Mouse (Mus musculus) megakaryocyte, embryonic 14.5 days (primary cell): ENCODE data around the gene Prss36.

Source experiments
- FLI1 ChIP-seq: IDR thresholded peaks from 2 replicates; pipeline ENCODE4 v1.6.1; 2012; ENCODE audit warnings: low read length, inconsistent platforms, mixed read lengths
- GATA1 ChIP-seq: IDR thresholded peaks from 3 replicates; pipeline ENCODE4 v1.6.1; 2012; ENCODE audit warnings: mixed read lengths, low read length, inconsistent platforms, borderline replicate concordance

DNA sequence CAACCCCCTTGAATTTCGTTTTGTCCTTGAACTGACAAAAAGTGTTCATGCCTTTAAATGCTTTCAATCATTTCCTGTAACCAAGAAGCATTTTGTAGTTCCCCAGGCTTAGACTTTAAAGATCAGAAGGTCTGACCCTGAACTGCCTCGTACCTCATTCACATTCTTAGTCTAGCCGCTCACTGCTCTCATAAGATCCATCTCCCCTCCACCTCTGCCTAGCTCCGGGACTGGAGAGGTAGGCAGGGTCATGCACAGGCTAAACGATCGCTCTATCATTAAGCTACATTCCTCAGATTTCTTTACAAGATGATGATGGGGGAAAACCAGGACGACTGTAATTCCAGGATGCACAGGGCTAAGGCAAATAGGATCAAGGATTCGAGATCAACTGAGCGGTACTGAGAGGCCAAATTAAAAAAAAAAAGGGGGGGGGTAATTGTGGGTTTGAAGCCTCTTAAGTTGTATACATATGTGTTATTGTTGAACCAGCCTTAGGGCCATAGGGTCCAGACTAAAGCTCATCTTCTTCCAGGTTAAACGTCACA lies 19.9 kb upstream of the Prss36 start:
- TF ChIP-seq GATA1 (no peak), FLI1 (no peak)
